Mouse (Mus musculus) CH12.LX (cell line): Measurements from ENCODE around the gene Lrrc49. TPM values are rescaled to one million over a fixed set of nuclear protein-coding genes. Genes with fewer than 3 reads are reported as not detected.

Source experiments
- DNase-seq: peaks from one replicate; pipeline ENCODE4 v3.0.0-alpha.2; 2013; ENCODE audit errors: extremely low read depth
- H3K27ac ChIP-seq: 2 replicates; pipeline ENCODE4 v1.5.1; 2012; ENCODE audit warnings: low read depth, mild to moderate bottlenecking, control low read depth, moderate library complexity; ENCODE audit not compliant: insufficient read depth
- H3K27me3 ChIP-seq: replicated peaks from 2 replicates; pipeline ENCODE3; 2012; ENCODE audit warnings: inconsistent platforms
- H3K36me3 ChIP-seq, 2 experiments: replicated peaks in 1 of 2; 2 replicates each; pipeline versions ENCODE3 to v1.6.1; 2012; ENCODE audit warnings: inconsistent platforms in 1 of 2, low read length in 1 of 2, mild to moderate bottlenecking in 1 of 2, mixed read lengths in 1 of 2, moderate library complexity in 1 of 2; ENCODE audit not compliant: control insufficient read depth in 1 of 2, insufficient read depth in 1 of 2
- H3K4me1 ChIP-seq, 2 experiments: 2 replicates each; pipeline ENCODE4 v1.6.1; 2012; ENCODE audit warnings: inconsistent platforms in 1 of 2, moderate library complexity in 1 of 2; ENCODE audit not compliant: insufficient read depth in 2 of 2, control insufficient read depth in 1 of 2
- H3K4me2 ChIP-seq: 2 replicates; pipeline ENCODE4 v1.6.1; 2012; ENCODE audit warnings: low read depth, mild to moderate bottlenecking, control low read depth; ENCODE audit not compliant: poor library complexity, insufficient read depth, severe bottlenecking
- H3K4me3 ChIP-seq, 3 experiments: fragments of 150-350 bp in 1 of 3; sonication (generic) in 1 of 3; replicated peaks in 1 of 3; 2 replicates each; pipeline versions ENCODE3 to v1.5.1; 2011 to 2012; ENCODE audit warnings: low read depth in 2 of 3, low read length in 2 of 3, mild to moderate bottlenecking in 2 of 3, moderate library complexity in 2 of 3, control low read depth in 1 of 3, improper control_type of control experiment in 1 of 3, inconsistent platforms in 1 of 3, mixed read lengths in 1 of 3; ENCODE audit not compliant: poor library complexity in 1 of 3
- H3K79me2 ChIP-seq: replicated peaks from 2 replicates; pipeline ENCODE4 v1.6.1; 2012; ENCODE audit warnings: mild to moderate bottlenecking, moderate library complexity; ENCODE audit not compliant: control insufficient read depth, poor library complexity, insufficient read depth, severe bottlenecking; ENCODE audit errors: extremely low read depth
- H3K9ac ChIP-seq: 2 replicates; pipeline ENCODE4 v1.6.1; 2012; ENCODE audit warnings: low read depth, mild to moderate bottlenecking, control low read depth, moderate library complexity; ENCODE audit not compliant: insufficient read depth
- H3K9me3 ChIP-seq: replicated peaks from 2 replicates; pipeline ENCODE3; 2012; ENCODE audit warnings: low read length, inconsistent platforms, mixed read lengths
- CHD2 ChIP-seq: IDR thresholded peaks from 2 replicates; pipeline ENCODE4 v1.6.1; 2011; ENCODE audit warnings: low read length, improper control_type of control experiment
- ELF1 ChIP-seq: IDR thresholded peaks from 2 replicates; pipeline ENCODE4 v1.6.1; 2014; ENCODE audit warnings: low read depth, mild to moderate bottlenecking, inconsistent platforms, low read length, improper control_type of control experiment
- EP300 ChIP-seq: IDR thresholded peaks from 2 replicates; pipeline ENCODE4 v1.6.1; 2011; ENCODE audit warnings: low read length, improper control_type of control experiment
- HCFC1 ChIP-seq: IDR thresholded peaks from 2 replicates; pipeline ENCODE4 v1.6.1; 2012; ENCODE audit warnings: low read depth, mild to moderate bottlenecking, inconsistent platforms, low read length, improper control_type of control experiment
- TBP ChIP-seq: conservative IDR thresholded peaks from 2 replicates; pipeline ENCODE4 v1.6.1; 2011; ENCODE audit warnings: low read depth, low read length, improper control_type of control experiment
- USF1 ChIP-seq: IDR thresholded peaks from 2 replicates; pipeline ENCODE4 v1.6.1; 2014; ENCODE audit warnings: low read depth, mild to moderate bottlenecking, inconsistent platforms, low read length, improper control_type of control experiment
- ZC3H11A ChIP-seq: IDR thresholded peaks from 2 replicates; pipeline ENCODE4 v1.6.1; 2012; ENCODE audit warnings: low read depth, mild to moderate bottlenecking, inconsistent platforms, low read length, improper control_type of control experiment
- ZKSCAN1 ChIP-seq: IDR thresholded peaks from 2 replicates; pipeline ENCODE4 v1.6.1; 2012; ENCODE audit warnings: low read depth, inconsistent platforms, low read length, improper control_type of control experiment, borderline replicate concordance
- ZMIZ1 ChIP-seq: IDR thresholded peaks from 2 replicates; pipeline ENCODE4 v1.6.1; 2012; ENCODE audit warnings: low read depth, mild to moderate bottlenecking, inconsistent platforms, low read length, improper control_type of control experiment
- ZNF384 ChIP-seq: IDR thresholded peaks from 2 replicates; pipeline ENCODE4 v1.6.1; 2012; ENCODE audit warnings: low read depth, low read length, improper control_type of control experiment, inconsistent platforms
- dilution Hi-C: fragments of 300-500 bp; cut with MboI; formaldehyde crosslinking; loops from 2 replicates; pipeline ENCODE4 v1.14.3; 2020; ENCODE audit warnings: low sequenced_read_pairs; ENCODE audit not compliant: extremely low pct_unique_long_range_greater_than_20kb, extremely low pct_ligation_motif_present
- in situ Hi-C: fragments of 300-500 bp; cut with MboI; formaldehyde crosslinking; loops from 3 replicates; pipeline ENCODE4 v1.14.3; 2019; ENCODE audit warnings: low sequenced_read_pairs, low pct_ligation_motif_present, low pct_unique_long_range_greater_than_20kb, mixed read lengths
- polyA plus RNA-seq: library from polyadenylated mRNA; unstranded; fragments of >175 nt; gene quantifications from 2 replicates; pipeline ENCODE4 v1.2.1, GENCODE M21; 2012; ENCODE audit warnings: low read depth; ENCODE audit not compliant: insufficient read length
- total RNA-seq, 2 experiments: library from RNA; depleted of rRNA; stranded (reverse); fragments of 300-350 nt in 1 of 2; fragments of >200 nt in 1 of 2; gene quantifications; 2 replicates each; pipeline ENCODE4 v1.2.3; 2012 to 2014

The Lrrc49 gene
- total and polyA plus RNA-seq, 3 experiments = 3.1 to 6.6 (median 6.2) TPM

- no peak for DNase-seq
- dilution Hi-C loops (no loop called here), in situ Hi-C loops (no loop called here)
- Histone ChIP-seq H3K79me2 (no peaks in the 10 kb centered on the region), H3K36me3 (no peaks in the 10 kb centered on the region), H3K9ac (no peak overlapping the region), H3K4me1 (no peaks in the 10 kb centered on the region), H3K27ac (no peak overlapping the region), H3K27me3 (no peaks in the 10 kb centered on the region), H3K9me3 (no peaks in the 10 kb centered on the region), H3K4me2 (no peak overlapping the region), H3K4me3 (no peak overlapping the region)
- TF ChIP-seq USF1 = no peak
- no peak for TF ChIP-seq ZNF384
- TF ChIP-seq ELF1 = no peak
- TF ChIP-seq ZKSCAN1 = no peak
- no peak for TF ChIP-seq HCFC1
- TF ChIP-seq ZMIZ1 = no peak
Measured at GRCm38 (mm10) chr9:60626311-60626791, 61.6 kb downstream of the Lrrc49 start.

GRCm38 (mm10) chr9:60625895-60626294 lies 62.1 kb downstream of the Lrrc49 start:
- no peak overlapping the region for H3K27ac ChIP-seq
- H3K9me3 ChIP-seq = no peaks in the 10 kb centered on the region
- no peak for DNase-seq
- dilution Hi-C loops = no loop called here
- H3K36me3 ChIP-seq = no peaks in the 10 kb centered on the region
- H3K79me2 ChIP-seq = no peaks in the 10 kb centered on the region
- no peak overlapping the region for H3K4me3 ChIP-seq
- TF ChIP-seq ZMIZ1 = no peak
- no peak for TF ChIP-seq ZKSCAN1
- TF ChIP-seq EP300 = no peak
- TF ChIP-seq, all 38 proteins: peak for 0
- Histone ChIP-seq H3K27me3 (no peaks in the 10 kb centered on the region), H3K9ac (no peak overlapping the region), H3K4me2 (no peak overlapping the region), H3K4me1 (no peaks in the 10 kb centered on the region)
- in situ Hi-C loops = no loop called here

DNA sequence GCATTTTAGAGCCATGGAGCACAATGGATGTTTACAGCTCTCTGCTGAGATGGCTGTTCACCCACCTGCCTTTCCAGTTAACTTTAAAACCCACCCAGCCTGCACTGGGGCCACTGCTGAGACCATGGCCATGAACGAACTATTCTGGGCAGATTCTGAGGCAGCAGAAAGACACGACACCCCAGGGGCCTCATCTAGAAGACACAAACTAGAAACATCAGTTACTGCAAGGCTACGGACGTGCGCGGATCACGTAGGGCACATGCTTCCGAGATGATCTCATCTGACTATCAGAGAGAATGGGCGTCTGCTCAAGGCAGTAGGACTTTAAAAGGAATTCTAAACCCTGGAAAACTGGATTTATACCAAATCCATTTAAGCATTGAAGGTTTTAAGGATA lies 71.0 kb downstream of the Lrrc49 start:
- DNase-seq = no peak
- no peak for TF ChIP-seq ZC3H11A
- TF ChIP-seq TBP = no peak
- no peak for TF ChIP-seq CHD2
- TF ChIP-seq ELF1 = no peak
- Histone ChIP-seq H3K36me3 (peaks cover 0 to 2% of the 10 kb centered on the region in 2 experiments), H3K4me3 (no peak overlapping the region), H3K27ac (no peak overlapping the region), H3K27me3 (no peaks in the 10 kb centered on the region), H3K9ac (no peak overlapping the region), H3K4me1 (peaks cover 3 to 6% of the 10 kb centered on the region in 2 experiments; a peak in 3 of 4 replicates), H3K9me3 (no peaks in the 10 kb centered on the region), H3K79me2 (no peaks in the 10 kb centered on the region), H3K4me2 (no peak overlapping the region)
- dilution Hi-C loops = no loop called here
- in situ Hi-C loops = no loop called here
